Mouse (Mus musculus) urinary bladder, postnatal 14 days (tissue): ENCODE data around the gene Ntrk3.

ENCODE experiments used
- DNase-seq: peaks from one replicate; pipeline ENCODE4 v3.0.0; 2021; ENCODE audit warnings: low spot score

Ntrk3 gene

GRCm38 (mm10) chr7:78720989-78721816 lies 16.6 kb downstream of the Ntrk3 start:
- DNase-seq, result no peak

GRCm38 (mm10) chr7:78719795-78720460 lies 17.9 kb downstream of the Ntrk3 start:
- no peak for DNase-seq

DNA sequence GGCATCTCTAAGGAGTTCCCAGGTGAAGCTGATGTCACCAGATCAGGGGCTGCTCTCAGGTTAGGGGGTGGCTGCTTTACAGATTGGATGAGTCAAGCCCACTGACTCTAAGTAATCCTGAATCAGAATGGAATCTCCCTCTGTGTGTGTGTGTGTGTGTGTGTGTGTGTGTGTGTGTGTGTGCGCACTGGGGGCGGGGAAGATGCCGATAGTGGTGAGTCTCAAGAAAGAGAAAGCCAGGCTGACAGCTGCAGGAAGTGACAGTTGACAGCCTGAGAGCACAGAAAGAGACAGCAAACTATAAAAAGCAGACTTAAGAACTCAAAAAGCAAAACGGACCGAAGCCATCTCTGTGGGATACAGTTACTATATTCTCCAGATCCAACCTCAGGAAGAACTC lies 18.7 kb downstream of the Ntrk3 start:
- no peak for DNase-seq

GRCm38 (mm10) chr7:78718191-78718609 lies 19.6 kb downstream of the Ntrk3 start:
- DNase-seq, result peak; percentile 26

GRCm38 (mm10) chr7:78707708-78708107 lies 30.1 kb downstream of the Ntrk3 start:
- DNase-seq, result no peak

GRCm38 (mm10) chr7:78707122-78707521 lies 30.7 kb downstream of the Ntrk3 start:
- DNase-seq, result no peak

GRCm38 (mm10) chr7:78702676-78703075 lies 35.1 kb downstream of the Ntrk3 start:
- no peak for DNase-seq

GRCm38 (mm10) chr7:78695200-78695599 lies 42.6 kb downstream of the Ntrk3 start:
- DNase-seq, result no peak

DNA sequence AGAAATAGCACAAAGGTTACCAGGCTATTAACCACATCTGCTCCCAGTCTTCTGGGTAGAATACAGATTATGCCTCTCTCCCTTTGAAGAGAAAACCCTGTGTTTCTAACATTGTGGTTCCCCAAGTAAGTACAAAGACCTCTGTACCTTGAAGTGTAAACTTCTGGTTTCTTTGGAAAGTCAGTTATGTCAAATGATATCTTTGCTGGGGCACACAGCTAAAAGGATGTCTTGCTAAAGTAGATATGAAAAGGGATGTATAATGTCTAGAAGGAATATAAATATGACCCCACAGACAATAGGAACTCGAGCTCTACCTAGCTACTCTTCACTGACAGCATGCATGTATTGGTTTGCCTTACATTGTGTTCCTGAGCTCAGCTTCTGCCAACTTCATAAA lies 44.7 kb downstream of the Ntrk3 start:
- DNase-seq, result no peak

GRCm38 (mm10) chr7:78690956-78691355 lies 46.9 kb downstream of the Ntrk3 start:
- no peak for DNase-seq

GRCm38 (mm10) chr7:78684943-78685342 lies 52.9 kb downstream of the Ntrk3 start:
- DNase-seq, result no peak

DNA sequence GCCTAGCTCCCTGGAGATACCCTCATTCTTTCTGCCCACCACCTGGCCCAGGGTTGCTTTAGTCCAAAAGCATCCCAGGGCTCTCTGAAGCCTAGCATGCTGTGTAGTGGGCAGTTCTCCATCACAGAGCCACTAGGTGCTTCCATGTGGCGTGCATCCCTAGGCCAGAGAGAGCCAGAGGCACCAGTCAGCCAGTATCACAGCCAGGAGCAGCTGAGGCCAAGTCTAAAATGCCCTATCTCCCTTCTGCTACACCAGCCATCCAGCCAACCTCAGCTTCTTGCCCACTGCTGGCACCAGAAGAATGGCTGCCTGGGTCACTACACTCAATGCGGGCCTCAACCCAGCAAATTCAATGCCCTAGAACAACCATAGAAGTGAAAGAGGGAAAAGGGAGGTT lies 56.9 kb downstream of the Ntrk3 start:
- DNase-seq, result no peak

DNA sequence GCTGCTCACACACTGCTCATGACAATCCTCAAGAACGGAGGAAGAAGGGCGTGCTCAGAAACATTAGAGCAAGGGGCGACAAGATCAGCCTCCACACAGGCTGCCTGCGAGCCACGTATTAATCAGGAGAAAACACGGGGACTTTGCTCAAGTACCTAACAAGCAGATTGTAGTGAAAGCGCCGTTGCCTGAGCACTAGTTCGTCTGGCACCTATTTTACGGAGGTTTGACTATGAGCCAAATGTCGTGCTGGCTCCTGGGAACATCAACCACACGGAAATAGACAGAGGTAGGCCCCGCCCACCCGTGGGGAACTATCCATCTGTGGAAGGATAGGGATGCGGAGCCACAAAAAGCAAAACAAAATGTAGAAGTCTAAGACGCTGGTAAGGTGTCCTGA lies 68.4 kb downstream of the Ntrk3 start:
- no peak for DNase-seq

GRCm38 (mm10) chr7:78668916-78669315 lies 68.9 kb downstream of the Ntrk3 start:
- no peak for DNase-seq

- DNase-seq, result no peak
Measured at GRCm38 (mm10) chr7:78668003-78668635, 69.7 kb downstream of the Ntrk3 start.

- no peak for DNase-seq
Measured at GRCm38 (mm10) chr7:78660832-78661231, 77.0 kb downstream of the Ntrk3 start.

- DNase-seq, result no peak
Measured at GRCm38 (mm10) chr7:78659846-78660245, 78.0 kb downstream of the Ntrk3 start.

GRCm38 (mm10) chr7:78658026-78658425 lies 79.8 kb downstream of the Ntrk3 start:
- DNase-seq, result peak; percentile 5

- no peak for DNase-seq
Measured at GRCm38 (mm10) chr7:78656181-78656580, 81.6 kb downstream of the Ntrk3 start.

DNA sequence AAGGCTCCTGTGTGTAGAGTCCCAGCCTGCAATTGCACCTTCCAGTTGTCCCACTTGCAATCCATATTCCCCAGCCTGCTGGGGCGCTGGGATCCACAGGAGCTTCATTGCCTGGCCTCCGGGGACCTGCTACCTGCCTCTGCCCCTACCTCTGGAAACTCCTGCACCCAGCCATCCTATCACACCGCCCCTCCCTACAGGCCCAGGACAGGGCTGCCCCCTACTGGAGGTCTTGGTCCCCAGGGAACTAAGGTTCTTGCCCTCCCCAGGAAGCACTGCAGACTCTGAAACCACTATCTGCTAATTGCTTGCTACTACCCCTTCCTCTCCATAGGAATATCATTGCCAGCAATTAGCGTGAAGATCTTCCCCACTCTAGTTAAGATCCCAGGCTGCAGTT lies 84.1 kb downstream of the Ntrk3 start:
- DNase-seq, result no peak

GRCm38 (mm10) chr7:78652296-78652695 lies 85.5 kb downstream of the Ntrk3 start:
- DNase-seq, result no peak

DNA sequence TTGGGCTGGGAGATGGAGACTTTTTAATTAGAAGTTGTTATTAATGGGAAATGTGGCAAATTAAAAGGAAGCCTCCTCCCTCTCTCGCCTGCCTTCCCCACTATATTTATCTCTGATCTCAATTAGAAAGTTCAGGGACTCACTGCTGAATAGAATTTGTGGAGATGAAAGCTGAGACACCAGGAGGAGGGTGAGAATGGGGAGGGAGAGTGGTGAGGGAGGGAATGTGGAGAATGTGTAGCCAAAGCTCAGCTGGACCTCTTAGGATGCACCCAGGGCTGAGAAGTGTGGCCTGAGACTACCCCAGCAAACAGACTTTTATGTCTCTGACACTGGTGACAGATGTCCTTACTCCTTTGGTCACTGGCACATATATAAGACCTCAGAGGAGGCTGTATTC lies 86.3 kb downstream of the Ntrk3 start:
- no peak for DNase-seq

- DNase-seq, result no peak
Measured at GRCm38 (mm10) chr7:78643667-78644066, 94.1 kb downstream of the Ntrk3 start.
